Mouse (Mus musculus) forebrain, postnatal 0 days (tissue): ENCODE results near the gene Ttc39b. TPM values are rescaled to one million over a fixed set of nuclear protein-coding genes. Genes with fewer than 3 reads are reported as not detected.

Experiments
- ATAC-seq: fragments of 200-750 bp; cut with Nextera tagmentation; 2 replicates; pipeline ENCODE4 v1.8.0; 2017; ENCODE audit warnings: mild to moderate bottlenecking, moderate library complexity
- DNase-seq: peaks from one replicate; pipeline ENCODE4 v3.0.0-alpha.2; 2015
- H3K27ac ChIP-seq: fragments of 300-500 bp; sonication (generic); 2 replicates; pipeline ENCODE4 v1.5.1; 2014; ENCODE audit warnings: low read depth, mild to moderate bottlenecking, antibody characterized with exemption, low read length, moderate library complexity, mixed read lengths
- H3K27me3 ChIP-seq: fragments of 300-500 bp; sonication (generic); 2 replicates; pipeline ENCODE4 v1.6.1; 2014; ENCODE audit warnings: mild to moderate bottlenecking, low read length, mixed read lengths; ENCODE audit not compliant: insufficient read depth
- H3K36me3 ChIP-seq: fragments of 300-500 bp; sonication (generic); 2 replicates; pipeline ENCODE4 v1.6.1; 2014; ENCODE audit warnings: mild to moderate bottlenecking, moderate library complexity; ENCODE audit not compliant: insufficient read depth
- H3K4me1 ChIP-seq: fragments of 300-500 bp; sonication (generic); 2 replicates; pipeline ENCODE4 v1.6.1; 2014; ENCODE audit warnings: antibody characterized with exemption; ENCODE audit not compliant: insufficient read depth
- H3K4me2 ChIP-seq: fragments of 300-500 bp; sonication (generic); 2 replicates; pipeline ENCODE4 v1.6.1; 2014; ENCODE audit warnings: low read depth, mild to moderate bottlenecking, moderate library complexity
- H3K4me3 ChIP-seq: fragments of 300-500 bp; sonication (generic); 2 replicates; pipeline ENCODE4 v1.5.1; 2014; ENCODE audit warnings: low read depth, low read length, mixed read lengths
- H3K9ac ChIP-seq: fragments of 300-500 bp; sonication (generic); 2 replicates; pipeline ENCODE4 v1.6.1; 2014; ENCODE audit warnings: mild to moderate bottlenecking
- H3K9me3 ChIP-seq: fragments of 300-500 bp; sonication (generic); 2 replicates; pipeline ENCODE4 v1.6.1; 2016; ENCODE audit warnings: low read length
- CTCF ChIP-seq: sonication (generic); IDR thresholded peaks from 2 replicates; pipeline ENCODE4 v1.5.1; 2016; ENCODE audit warnings: antibody characterized with exemption, control low read depth, low read depth
- WGBS: fragments of 180-500 bp; shearing (Covaris S2); extraction: QIAGEN DNeasy Blood & Tissue Kit; methylation state at CpG from one replicate; pipeline ENCODE4 v1.1.7; 2014; 5-methylcytosine and 5-hydroxymethylcytosine counted together
- polyA plus RNA-seq: library from polyadenylated mRNA; unstranded; fragments of >200 nt; fragmentation: Nextera tagmentation; extraction: Ambion mirVana; gene quantifications from 2 replicates; pipeline ENCODE4 v1.2.1, GENCODE M21; 2015
- total RNA-seq: library from RNA; depleted of rRNA; stranded (reverse); fragments of >200 nt; gene quantifications from 2 replicates; pipeline ENCODE4 v1.2.3, GENCODE M21; 2014

The Ttc39b gene
- total and polyA plus RNA-seq, 2 experiments from 2014 or later: 4.6 to 20.3 TPM

DNA sequence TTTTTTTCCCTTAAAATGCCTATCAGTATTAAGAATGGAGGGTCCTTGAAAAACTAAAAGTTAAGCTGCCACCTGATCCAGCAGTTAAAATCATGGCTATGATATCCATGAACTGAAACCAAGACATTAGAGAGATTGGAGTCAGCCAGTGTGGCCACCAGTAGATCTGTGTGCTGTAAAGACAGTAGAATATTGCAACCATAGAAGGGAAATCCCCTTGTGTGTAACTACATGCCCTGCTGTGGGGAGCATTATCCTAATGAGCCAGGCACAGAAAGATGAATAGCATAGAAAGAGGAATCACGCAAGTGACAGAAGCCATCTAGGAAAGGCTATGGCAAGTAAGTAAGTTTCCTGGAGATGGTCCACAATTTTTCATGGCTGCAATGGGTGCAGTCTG, 24.9 kb upstream of the Ttc39b start:
- Histone ChIP-seq H3K4me2 (no peak overlapping the region), H3K4me3 (no peak overlapping the region), H3K9ac (no peak overlapping the region), H3K27ac (no peak overlapping the region), H3K9me3 (no peaks in the 10 kb centered on the region), H3K4me1 (peaks cover 6% of the 10 kb centered on the region; the same call in 1 of the 2 replicates), H3K36me3 (no peaks in the 10 kb centered on the region), H3K27me3 (no peaks in the 10 kb centered on the region)
- TF ChIP-seq CTCF: no peak
- no peak for ATAC-seq
- WGBS: 74% methylated on average over 1 of the region's 1 CpGs
- no peak for DNase-seq

DNA sequence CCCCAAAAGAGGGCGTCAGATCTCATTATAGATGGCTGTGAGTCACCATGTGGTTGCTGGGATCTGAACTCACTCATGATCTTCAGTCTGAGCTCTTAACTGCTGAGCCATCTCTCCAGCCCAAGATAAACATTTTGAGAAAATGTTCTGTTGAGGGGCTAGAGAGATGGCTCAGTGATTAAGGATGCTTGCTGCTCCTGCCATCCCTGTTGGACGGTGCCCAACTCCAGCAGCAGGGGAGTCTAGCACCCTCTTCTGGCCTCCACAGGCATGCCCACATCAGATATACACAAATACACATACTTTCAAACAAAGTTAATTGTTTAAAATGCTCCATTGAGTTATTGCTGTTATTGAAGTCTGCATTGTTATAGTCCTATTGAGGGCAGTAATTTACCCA, 19.8 kb upstream of the Ttc39b start:
- DNase-seq (peak; percentile 17), ATAC-seq (no peak)
- Histone ChIP-seq H3K27ac (no peak overlapping the region), H3K36me3 (no peaks in the 10 kb centered on the region), H3K4me1 (no peaks in the 10 kb centered on the region), H3K27me3 (no peaks in the 10 kb centered on the region), H3K9ac (no peak overlapping the region), H3K4me2 (no peak overlapping the region), H3K4me3 (no peak overlapping the region), H3K9me3 (no peaks in the 10 kb centered on the region)
- peak; percentile 52 for TF ChIP-seq CTCF
- 79% methylated on average over 2 of the region's 2 CpGs for WGBS

DNA sequence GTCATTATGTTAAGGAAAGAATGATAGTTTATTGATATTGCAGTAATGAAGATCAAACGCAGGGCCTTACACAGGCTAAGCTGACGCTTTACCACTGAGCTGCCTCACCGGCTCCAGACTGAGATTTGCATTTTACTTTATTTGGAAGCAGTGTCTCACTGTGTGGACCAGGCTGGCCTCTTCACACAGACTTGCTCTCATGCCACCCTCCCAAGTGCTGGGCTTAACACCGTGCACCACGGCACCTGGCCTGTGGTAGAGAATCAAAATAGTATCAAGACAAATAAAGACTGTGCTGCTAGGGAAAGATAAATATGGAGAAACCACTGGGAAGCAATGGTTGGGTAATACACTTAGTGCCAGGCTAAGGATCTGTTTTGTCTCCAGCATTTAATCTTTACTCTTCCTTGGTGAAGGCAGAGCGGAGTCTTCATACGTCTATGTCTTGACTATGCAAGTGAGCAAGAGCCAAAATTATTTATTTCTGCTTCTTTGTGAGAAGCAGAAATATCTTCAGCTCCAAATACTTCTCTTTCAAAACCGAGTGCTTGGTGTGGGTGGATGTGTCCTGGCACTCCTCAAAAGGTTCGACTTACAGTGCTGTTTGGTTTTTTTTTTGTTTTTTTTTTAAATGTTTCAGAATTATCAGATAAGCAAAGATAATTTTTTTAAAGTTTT, 19.2 kb upstream of the Ttc39b start:
- 80% methylated on average over 9 of the region's 9 CpGs for WGBS
- Histone ChIP-seq H3K9ac (no peak overlapping the region), H3K4me3 (no peak overlapping the region), H3K9me3 (no peaks in the 10 kb centered on the region), H3K27ac (no peak overlapping the region), H3K4me1 (no peaks in the 10 kb centered on the region), H3K27me3 (no peaks in the 10 kb centered on the region), H3K36me3 (no peaks in the 10 kb centered on the region), H3K4me2 (no peak overlapping the region)
- no peak for DNase-seq
- no peak for TF ChIP-seq CTCF
- ATAC-seq: no peak

DNA sequence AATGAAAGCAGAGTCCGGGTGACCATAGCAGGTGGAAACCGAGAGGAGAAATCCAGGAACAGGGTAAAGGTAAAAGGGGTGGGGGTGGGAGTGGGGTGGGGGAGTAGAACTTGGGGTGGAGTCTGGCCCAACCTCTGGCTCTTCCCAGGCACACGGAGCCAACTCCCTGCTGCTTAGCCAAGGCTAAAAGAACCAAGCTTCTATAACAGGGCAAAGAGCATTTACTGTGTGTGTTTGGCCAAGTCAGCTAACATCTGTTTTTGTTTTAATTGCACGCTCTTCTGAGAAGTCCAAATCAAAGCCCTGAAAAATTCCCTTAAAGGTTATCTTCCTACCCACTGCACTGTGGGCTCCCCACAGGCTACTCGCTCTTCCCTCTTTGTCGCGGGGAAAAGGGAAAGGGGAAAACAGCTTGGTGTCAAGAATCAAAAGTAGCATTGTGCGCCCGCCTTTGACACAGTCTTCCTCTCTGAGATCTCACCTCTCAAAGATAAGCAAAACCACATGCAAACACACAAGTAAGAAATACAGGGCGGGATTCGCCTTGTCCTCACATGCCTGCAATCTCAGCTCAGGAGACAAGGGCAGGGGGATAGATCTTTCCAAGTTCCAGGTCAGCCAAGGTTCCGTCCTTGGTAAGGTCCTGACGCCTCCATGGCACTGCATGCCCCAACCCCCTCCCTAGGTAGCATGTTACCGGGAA, 18.4 kb upstream of the Ttc39b start:
- H3K36me3 ChIP-seq: no peaks in the 10 kb centered on the region
- TF ChIP-seq CTCF: no peak
- H3K4me3 ChIP-seq: no peak overlapping the region
- DNase-seq (no peak), ATAC-seq (no peak)
- H3K4me2 ChIP-seq: no peak overlapping the region
- 71% methylated on average over 14 of the region's 14 CpGs for WGBS
- no peaks in the 10 kb centered on the region for H3K27me3 ChIP-seq
- no peak overlapping the region for H3K27ac ChIP-seq
- H3K9ac ChIP-seq: no peak overlapping the region
- no peaks in the 10 kb centered on the region for H3K4me1 ChIP-seq
- no peaks in the 10 kb centered on the region for H3K9me3 ChIP-seq

DNA sequence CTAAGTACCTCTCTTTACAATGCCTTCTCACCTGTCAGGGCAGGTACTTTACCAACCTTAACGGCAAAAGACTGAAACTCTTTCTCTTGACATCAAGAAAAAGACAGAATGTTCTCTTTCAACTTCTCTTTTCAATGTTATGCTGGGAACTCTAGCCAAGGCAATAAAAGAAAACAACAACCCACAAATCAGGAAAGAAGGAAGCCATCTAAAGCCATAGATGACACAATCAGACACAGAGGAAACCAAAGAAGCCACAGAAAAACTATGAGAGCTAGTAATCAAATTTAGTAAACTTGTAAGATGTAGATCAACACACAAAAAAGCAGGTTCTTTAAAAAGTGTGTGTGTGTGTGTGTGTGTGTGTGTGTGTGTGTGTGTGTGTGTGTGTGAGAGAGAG, 15.3 kb upstream of the Ttc39b start:
- ATAC-seq: no peak
- H3K27ac ChIP-seq: no peak overlapping the region
- no peaks in the 10 kb centered on the region for H3K9me3 ChIP-seq
- no peak for DNase-seq
- TF ChIP-seq CTCF: no peak
- WGBS: 85% methylated on average over 1 of the region's 1 CpGs
- H3K27me3 ChIP-seq: no peaks in the 10 kb centered on the region
- H3K4me3 ChIP-seq: no peak overlapping the region
- no peaks in the 10 kb centered on the region for H3K4me1 ChIP-seq
- H3K9ac ChIP-seq: no peak overlapping the region
- no peaks in the 10 kb centered on the region for H3K36me3 ChIP-seq
- no peak overlapping the region for H3K4me2 ChIP-seq

DNA sequence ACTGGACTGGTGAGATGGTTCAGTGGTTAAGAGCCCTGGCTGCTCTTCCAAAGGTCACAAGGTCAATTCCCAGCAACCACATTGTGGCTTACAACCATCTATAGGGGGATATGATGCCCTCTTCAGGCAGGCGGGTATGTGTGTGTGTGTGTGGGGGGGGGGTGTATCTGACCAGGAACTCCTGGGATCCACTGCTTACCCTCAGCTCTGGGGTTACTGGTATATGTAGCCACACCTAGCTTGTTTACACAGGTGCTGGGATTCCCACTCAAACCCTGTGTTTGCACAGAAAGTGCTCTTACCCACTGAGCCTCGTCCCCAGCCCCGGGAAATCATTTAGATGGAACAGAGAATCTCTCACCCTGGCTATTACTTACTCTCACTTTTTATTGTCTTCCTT, 13.7 kb upstream of the Ttc39b start:
- no peaks in the 10 kb centered on the region for H3K4me1 ChIP-seq
- no peaks in the 10 kb centered on the region for H3K36me3 ChIP-seq
- no peak overlapping the region for H3K4me2 ChIP-seq
- no peak for DNase-seq
- H3K27ac ChIP-seq: no peak overlapping the region
- H3K4me3 ChIP-seq: no peak overlapping the region
- no peak for ATAC-seq
- H3K27me3 ChIP-seq: no peaks in the 10 kb centered on the region
- 85% methylated on average over 3 of the region's 3 CpGs for WGBS
- H3K9me3 ChIP-seq: no peaks in the 10 kb centered on the region
- H3K9ac ChIP-seq: no peak overlapping the region
- TF ChIP-seq CTCF: no peak

DNA sequence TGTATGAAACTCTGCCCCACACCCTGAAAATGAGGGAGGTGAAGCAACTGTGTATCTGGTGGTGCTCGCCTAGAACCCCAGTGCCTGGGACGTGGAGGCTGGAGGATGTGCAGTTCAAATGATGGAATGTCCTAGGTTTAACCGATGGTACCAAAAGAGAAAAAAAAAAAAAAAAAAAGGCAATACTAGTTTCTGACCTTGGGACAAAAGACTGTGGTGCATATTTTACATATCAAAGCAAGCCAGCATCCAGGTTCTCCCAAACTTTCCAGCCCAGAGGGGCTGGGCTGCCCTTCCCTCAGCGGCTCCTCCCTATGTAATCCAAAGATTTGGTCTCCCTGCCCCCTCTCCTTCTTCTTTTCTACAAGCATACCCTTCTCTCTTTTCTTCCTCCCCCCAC, 6.3 kb upstream of the Ttc39b start:
- Histone ChIP-seq H3K27me3 (no peaks in the 10 kb centered on the region), H3K36me3 (no peaks in the 10 kb centered on the region), H3K27ac (no peak overlapping the region), H3K4me2 (no peak overlapping the region), H3K9me3 (no peaks in the 10 kb centered on the region), H3K4me1 (no peaks in the 10 kb centered on the region), H3K4me3 (no peak overlapping the region), H3K9ac (no peak overlapping the region)
- 91% methylated on average over 4 of the region's 4 CpGs for WGBS
- TF ChIP-seq CTCF: no peak
- ATAC-seq (no peak), DNase-seq (no peak)
